Mouse (Mus musculus): ENCODE data around the gene Sec31a. TPM values are rescaled to one million over a fixed set of nuclear protein-coding genes. Genes with fewer than 3 reads are reported as not detected.

Sec31a gene
- total RNA-seq, 2 experiments from 2014 or later = 144 to 150 TPM

- DNase-seq = no peak
- intact Hi-C loops (cut with DNase I) = loop anchor here (10.0 kb wide), 1 partner anchor 438 kb away; the partner anchor contains the start of genes 4930524J08Rik and Hnrnpd
Measured at GRCm38 (mm10) chr5:100412886-100413285, 3.1 kb downstream of the Sec31a start.

- intact Hi-C loops (cut with DNase I) = loop anchor here (10.0 kb wide), 1 partner anchor 435 kb away; the partner anchor contains the start of genes 4930524J08Rik and Hnrnpd
- DNase-seq = no peak
Measured at GRCm38 (mm10) chr5:100410281-100410680, 5.8 kb downstream of the Sec31a start.

GRCm38 (mm10) chr5:100408485-100408884, 7.5 kb downstream of the Sec31a start:
- no peak for DNase-seq
- intact Hi-C loops (cut with DNase I) = loop anchor here (5.0 kb wide), 1 partner anchor 36 kb away; no protein-coding TSS in a partner anchor

GRCm38 (mm10) chr5:100396753-100397152, 19.3 kb downstream of the Sec31a start:
- intact Hi-C loops (cut with DNase I) = no loop called here
- DNase-seq = no peak

GRCm38 (mm10) chr5:100393681-100394080, 22.4 kb downstream of the Sec31a start:
- peak in 1 of 2 experiments; percentile 22 for DNase-seq
- intact Hi-C loops (cut with DNase I) = no loop called here

- no peak for DNase-seq
- intact Hi-C loops (cut with DNase I) = no loop called here
Measured at GRCm38 (mm10) chr5:100392436-100392955, 23.5 kb downstream of the Sec31a start.

- intact Hi-C loops (cut with DNase I) = no loop called here
- DNase-seq = no peak
Measured at GRCm38 (mm10) chr5:100383782-100384510, 32.1 kb downstream of the Sec31a start.

- intact Hi-C loops (cut with DNase I) = no loop called here
- no peak for DNase-seq
Measured at GRCm38 (mm10) chr5:100381094-100381493, 34.9 kb downstream of the Sec31a start.

- DNase-seq = no peak
- intact Hi-C loops (cut with DNase I) = no loop called here
Measured at GRCm38 (mm10) chr5:100380277-100380676, 35.8 kb downstream of the Sec31a start.

GRCm38 (mm10) chr5:100378981-100379380, 37.1 kb downstream of the Sec31a start:
- DNase-seq = no peak
- intact Hi-C loops (cut with DNase I) = no loop called here

- intact Hi-C loops (cut with DNase I) = no loop called here
- no peak for DNase-seq
Measured at GRCm38 (mm10) chr5:100378211-100378610, 37.8 kb downstream of the Sec31a start.

GRCm38 (mm10) chr5:100377376-100377775, 38.7 kb downstream of the Sec31a start:
- intact Hi-C loops (cut with DNase I) = no loop called here
- DNase-seq = no peak

- DNase-seq = no peak
- intact Hi-C loops (cut with DNase I) = loop anchor here (5.0 kb wide), 2 partner anchors 33 to 163 kb away; no protein-coding TSS in a partner anchor
Measured at GRCm38 (mm10) chr5:100374703-100375102, 41.3 kb downstream of the Sec31a start.

GRCm38 (mm10) chr5:100373952-100374351, 42.1 kb downstream of the Sec31a start:
- intact Hi-C loops (cut with DNase I) = loop anchor here (5.0 kb wide), 2 partner anchors 33 to 163 kb away; no protein-coding TSS in a partner anchor
- DNase-seq = peak; percentile 51 to 60

- DNase-seq = no peak
- intact Hi-C loops (cut with DNase I) = loop anchor here (5.0 kb wide), 2 partner anchors 36 to 166 kb away; no protein-coding TSS in a partner anchor
Measured at GRCm38 (mm10) chr5:100370919-100371318, 45.1 kb downstream of the Sec31a start.

- peak; percentile 79 to 84 for DNase-seq
- intact Hi-C loops (cut with DNase I) = loop anchor here (5.0 kb wide), 2 partner anchors 37 to 167 kb away; no protein-coding TSS in a partner anchor
Measured at GRCm38 (mm10) chr5:100369825-100370459, 46.1 kb downstream of the Sec31a start.

GRCm38 (mm10) chr5:100369093-100369492, 46.9 kb downstream of the Sec31a start:
- peak; percentile 22 to 30 for DNase-seq
- intact Hi-C loops (cut with DNase I) = no loop called here

- DNase-seq = no peak
- intact Hi-C loops (cut with DNase I) = no loop called here
Measured at GRCm38 (mm10) chr5:100368527-100368926, 47.5 kb downstream of the Sec31a start.

- intact Hi-C loops (cut with DNase I) = no loop called here
- no peak for DNase-seq
Measured at GRCm38 (mm10) chr5:100367051-100367450, 49.0 kb downstream of the Sec31a start.

- intact Hi-C loops (cut with DNase I) = no loop called here
- no peak for DNase-seq
Measured at GRCm38 (mm10) chr5:100360296-100360695, 55.7 kb downstream of the Sec31a start.

- intact Hi-C loops (cut with DNase I) = no loop called here
- DNase-seq = no peak
Measured at GRCm38 (mm10) chr5:100358334-100358733, 57.7 kb downstream of the Sec31a start.

Measured in heart, postnatal 10 days (tissue).